Mouse (Mus musculus) lung, adult 2 months (tissue): ENCODE measurements around the gene Myrip.

ENCODE experiments used
- CTCF ChIP-seq: fragments of 200-500 bp; IDR thresholded peaks from 2 replicates; pipeline ENCODE4 v1.5.1; 2011; ENCODE audit warnings: mild to moderate bottlenecking, low read length, control low read depth; ENCODE audit not compliant: insufficient read depth
- POLR2A ChIP-seq: fragments of 200-500 bp; IDR thresholded peaks from 2 replicates; pipeline ENCODE4 v1.6.1; 2011; ENCODE audit warnings: low read depth, mild to moderate bottlenecking, control low read depth, low read length, borderline replicate concordance; ENCODE audit errors: extremely low read depth

- peak; percentile 83; the same call in 1 of the 2 replicates for TF ChIP-seq POLR2A
- TF ChIP-seq CTCF: no peak
Observed at GRCm38 (mm10) chr9:120360397-120361177, 59.3 kb downstream of the Myrip start.
